Mouse (Mus musculus): ENCODE measurements around the gene Gm10486.
"Not testable (repeated sequence)": the region's sequence is repeated elsewhere in the genome, so short reads cannot be mapped to it uniquely, and the experiment has no call there.

The Gm10486 gene

DNA sequence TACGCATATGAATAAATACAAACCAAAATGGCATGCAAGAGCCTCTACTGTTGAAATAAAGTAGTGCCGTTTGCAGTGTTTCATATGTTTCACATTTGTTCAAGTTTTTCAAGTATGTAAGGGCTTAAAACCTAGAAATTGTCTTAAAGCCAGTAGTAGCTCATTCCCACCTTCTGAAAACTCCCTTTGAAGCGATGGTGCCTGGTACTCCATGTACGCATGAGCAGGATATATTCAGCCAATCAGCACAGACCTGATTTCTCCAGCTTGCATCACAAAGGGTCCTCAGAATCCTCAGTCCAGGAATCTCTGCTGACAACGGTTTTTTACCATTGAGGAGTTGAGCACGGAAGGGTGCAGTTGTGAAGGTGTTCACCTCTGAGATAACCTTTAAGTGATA, at the start of gene Gm10486:
Gene Gm10486 (plus strand): TSS at position 301 of the 400 bp plus-strand sequence.
- not testable (repeated sequence) for DNase-seq
